Mouse (Mus musculus) 3134 (cell line): ENCODE data around the gene Pign.

Experiments used
- DNase-seq: peaks from one replicate; pipeline ENCODE4 v3.0.0-alpha.2; 2011; ENCODE audit warnings: low spot score; ENCODE audit not compliant: insufficient read length; ENCODE audit errors: extremely low read depth

Pign gene

DNA sequence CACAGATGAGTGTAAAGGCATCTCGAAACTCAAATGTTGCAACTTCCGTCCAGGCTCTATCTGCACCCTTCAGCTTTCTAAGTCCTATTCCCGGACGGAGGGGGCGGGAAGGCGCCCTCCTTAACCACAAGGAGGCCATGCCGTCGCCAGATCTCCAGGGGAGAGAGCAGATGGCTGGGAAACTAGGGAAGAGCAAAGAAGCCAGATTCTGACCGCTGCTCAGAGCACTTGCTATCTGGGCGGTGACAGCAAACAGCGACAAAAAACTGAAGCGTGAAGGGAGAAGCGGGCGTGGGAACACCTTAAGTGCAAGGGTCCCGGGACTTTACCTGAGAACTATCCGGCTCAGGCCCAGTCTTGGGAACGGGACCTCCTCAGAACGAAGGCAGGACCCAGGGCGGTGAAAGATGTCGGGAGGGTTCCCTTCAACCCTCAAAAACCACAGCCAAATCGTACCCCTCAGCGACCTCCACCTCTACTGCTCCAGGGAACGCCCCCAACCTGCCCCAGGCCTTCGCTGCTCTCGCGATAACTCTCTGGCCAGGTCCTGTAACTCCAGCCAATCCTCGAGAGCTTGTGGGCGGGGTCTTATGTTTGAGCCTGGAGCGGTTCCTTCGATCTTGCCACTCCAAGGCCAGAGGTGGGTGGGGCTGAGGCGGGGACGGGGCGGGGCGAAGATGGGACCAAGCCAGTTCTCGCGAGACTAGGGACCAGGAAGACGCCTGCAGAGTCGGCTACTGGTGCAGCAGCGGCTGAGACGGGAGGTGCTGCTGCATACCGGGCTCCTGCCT lies at the start of gene Pign, which contains the start of gene Relch:
TSS of gene Pign (minus strand) at position 507 of the 791 bp plus-strand sequence.
TSS of gene Relch (plus strand) at position 691 of the 791 bp plus-strand sequence.
- DNase-seq: peak; percentile 100

DNA sequence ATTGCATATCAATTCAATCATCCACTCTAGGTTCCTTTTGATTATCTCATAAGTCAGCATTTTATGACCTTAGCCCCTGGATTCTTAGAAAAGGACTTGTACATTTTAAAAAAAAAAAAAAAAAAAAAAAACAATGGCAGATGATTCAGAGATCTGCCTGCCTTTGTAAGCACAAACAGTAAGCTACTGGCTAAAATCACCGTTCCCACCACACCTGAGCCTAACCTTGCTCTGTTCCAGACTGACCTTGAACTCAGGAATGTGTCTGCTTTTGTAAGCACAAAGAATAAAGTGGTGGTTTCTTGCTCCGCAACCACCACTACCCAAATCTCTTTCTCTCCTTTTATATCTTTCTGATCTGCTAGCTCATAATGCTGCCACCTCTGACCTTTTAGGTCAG lies 49.3 kb upstream of the Pign start:
- DNase-seq: no peak

DNA sequence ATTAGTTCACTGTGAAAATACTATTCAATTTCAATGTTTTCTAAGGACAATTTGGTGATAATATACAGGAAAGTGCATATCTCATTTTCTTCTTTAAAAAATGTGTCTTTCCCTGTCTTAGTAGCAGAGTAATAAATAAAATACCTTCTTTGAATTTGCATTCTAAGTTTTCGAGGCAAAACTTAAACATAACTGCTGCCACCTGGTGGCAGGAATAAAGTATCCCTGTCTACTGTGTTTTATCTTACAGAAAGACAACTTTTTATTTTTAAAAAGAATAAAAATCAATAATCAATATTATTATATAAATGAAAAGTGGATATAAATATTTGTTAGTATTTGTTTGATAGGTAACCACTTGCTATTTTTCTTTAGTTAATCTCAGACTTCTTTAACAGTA lies 47.8 kb upstream of the Pign start:
- no peak for DNase-seq

DNA sequence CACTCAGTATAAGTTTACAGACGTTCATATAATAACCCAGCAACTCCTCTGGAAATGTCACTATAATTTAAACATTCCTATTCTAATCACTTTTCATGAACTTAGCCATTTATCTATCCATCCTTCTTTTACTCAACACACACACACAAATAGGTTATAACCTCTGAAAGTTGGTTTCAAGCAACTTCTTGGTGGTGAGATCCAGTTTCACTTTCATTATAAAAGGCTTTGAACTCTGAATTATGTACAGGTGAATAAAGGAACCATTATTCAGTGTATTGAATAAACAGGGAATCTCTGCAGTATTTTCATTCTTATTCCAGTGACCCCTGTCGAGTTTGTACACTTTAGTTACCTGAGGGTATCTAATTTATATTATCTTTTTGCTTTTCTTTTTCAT lies 45.9 kb upstream of the Pign start:
- no peak for DNase-seq

DNA sequence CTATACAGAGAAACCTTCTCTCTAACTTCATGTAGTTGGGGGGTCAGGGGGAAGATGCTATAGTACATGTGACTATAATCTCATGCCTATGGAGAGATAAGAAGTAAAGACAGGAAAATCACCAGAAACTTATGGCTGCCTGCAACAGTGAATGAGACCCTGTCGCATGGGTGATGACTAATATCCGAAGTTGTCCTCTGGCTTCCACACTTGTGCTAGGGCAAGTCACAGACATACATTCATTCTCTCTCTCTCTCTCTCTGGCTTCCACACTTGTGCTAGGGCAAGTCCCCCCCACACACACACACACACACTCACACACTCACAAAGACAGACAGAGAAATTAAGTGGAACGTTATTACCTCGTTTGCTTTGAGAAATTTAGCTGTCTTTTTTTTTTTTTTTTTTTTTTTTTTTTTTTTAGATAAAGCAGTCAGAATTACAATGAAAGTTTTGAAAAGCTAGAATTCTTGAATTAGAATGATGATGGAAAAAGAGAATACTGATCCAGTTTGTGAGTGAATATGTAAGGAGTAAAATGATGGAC lies 37.6 kb upstream of the Pign start:
- no peak for DNase-seq

DNA sequence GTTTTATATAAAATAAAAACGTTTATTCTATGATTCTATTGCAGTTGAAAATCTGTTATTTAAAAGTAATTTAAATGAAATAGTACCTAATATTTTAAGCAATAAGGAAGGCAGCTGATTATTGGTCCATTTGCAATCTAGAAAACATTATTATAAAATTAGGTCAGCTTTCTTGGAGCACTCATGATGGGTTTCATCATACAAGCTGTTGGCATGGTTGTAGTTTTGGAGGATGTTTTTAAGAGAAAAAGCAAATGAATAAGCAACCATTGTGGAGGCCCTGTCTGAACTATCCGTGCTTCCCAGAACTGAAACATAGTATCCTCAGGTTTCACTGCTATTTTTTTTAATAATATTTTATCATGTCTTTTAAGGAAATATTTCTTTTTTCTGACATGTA lies 32.1 kb upstream of the Pign start:
- no peak for DNase-seq

DNA sequence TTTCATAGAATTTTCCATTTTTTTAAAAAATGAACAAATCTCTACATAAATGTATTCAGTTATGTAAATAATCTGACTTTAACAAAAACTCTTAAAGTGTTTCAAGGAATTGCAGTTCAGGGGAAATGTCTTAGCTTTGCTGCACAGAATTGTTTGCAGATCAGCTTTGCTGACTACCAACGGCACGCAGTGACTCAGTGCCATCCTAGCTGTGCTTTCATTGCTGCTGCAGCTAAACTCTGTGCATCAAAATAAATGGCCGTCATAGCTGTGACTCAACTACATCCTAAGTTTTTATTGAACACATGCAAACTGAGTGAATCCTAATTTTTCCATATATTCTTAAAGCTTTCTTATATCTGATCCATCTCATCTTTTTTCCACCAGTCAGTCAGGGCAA lies 22.0 kb upstream of the Pign start:
- no peak for DNase-seq

DNA sequence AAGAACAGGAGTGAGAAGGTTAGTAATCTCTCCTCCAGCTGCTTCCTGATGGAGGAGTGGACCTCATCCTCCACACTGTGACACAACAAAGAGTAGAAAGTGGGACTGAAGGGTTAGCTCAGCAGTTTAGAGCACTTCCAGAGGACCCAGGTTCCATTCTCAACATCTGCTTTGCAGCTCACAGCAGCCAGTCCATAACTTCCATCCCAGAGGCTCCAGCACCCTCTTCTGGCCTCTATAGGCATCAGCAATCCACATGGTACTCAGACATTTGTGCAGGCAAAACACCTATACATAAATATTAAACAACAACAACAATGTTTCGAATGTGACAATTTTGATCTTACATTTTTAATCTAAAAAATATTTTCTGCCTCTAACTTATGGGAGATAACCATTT lies 17.1 kb upstream of the Pign start:
- no peak for DNase-seq

DNA sequence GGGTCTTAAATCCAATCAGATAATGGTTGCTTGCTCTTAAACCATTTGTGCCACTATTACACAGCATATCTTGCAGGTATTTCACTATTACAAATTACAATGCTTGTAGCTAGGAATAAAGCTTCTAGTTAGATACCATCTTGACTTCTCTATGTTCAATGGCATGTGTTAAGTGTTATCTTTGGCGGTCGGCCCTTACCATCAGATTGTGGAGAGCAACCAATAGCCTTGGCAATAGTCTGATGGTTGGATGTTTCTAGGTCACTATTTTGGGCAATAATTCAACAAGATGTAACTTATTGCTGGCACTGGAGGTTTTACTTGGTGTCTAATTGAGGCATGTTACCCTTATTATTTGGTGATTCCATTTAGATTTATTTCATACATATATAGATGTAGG lies 11.3 kb upstream of the Pign start:
- no peak for DNase-seq

DNA sequence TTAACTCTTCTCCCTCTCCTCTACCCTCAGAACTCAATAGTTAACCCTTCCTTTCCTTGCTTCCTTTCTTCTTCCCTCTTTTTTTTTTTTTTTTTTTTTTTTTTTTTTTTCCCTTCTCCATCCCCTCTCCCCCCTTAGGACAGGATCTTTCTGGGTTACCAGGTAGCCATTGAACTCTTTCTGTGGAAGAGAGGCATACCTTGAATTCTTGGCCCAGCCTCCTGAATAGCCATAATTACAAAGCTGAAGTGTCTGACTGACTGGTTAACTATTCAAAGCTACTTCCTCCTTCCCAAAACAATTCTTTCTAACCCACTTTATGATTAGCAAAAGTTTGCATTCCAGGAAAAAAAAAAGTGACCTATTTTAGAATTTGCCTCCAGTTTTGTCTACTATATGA lies 6.2 kb upstream of the Pign start:
- DNase-seq: no peak

DNA sequence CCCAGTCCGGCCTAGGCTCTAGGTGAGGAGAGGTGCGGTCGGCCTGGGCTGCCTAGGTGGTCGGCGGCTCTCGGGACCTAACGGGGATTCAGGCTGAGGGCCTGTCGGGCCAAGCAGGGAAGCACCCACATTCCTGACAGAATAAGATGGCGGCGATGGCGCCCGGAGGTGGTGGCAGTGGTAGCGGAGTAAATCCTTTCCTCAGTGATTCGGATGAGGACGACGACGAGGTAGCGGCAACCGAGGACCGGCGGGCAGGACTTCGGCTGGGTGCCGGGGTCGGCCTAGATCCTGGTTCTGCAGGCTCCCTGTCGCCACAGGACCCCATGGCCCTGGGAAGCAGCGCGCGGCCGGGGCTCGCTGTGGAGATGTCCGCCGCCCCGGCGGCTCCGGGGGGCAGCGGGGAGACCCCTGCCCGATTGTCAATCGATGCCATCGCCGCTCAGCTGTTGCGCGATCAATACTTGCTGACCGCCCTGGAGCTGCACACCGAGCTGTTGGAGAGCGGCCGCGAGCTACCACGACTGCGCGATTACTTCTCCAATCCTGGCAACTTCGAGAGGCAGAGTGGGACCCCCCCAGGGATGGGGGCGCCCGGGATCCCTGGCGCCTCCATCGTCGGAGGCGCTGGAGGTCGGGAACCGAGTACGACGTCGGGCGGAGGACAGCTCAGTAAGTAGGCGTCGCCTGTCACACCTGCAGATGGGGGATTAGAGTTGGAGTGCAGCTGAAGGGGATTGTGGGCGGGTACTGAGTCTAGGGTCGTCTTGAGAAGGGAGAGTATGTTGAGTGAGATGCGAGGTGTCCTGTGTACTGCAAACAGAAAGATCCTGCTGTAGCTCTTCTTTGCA lies 710 bp upstream of the Pign start:
- peak; percentile 38 for DNase-seq

DNA sequence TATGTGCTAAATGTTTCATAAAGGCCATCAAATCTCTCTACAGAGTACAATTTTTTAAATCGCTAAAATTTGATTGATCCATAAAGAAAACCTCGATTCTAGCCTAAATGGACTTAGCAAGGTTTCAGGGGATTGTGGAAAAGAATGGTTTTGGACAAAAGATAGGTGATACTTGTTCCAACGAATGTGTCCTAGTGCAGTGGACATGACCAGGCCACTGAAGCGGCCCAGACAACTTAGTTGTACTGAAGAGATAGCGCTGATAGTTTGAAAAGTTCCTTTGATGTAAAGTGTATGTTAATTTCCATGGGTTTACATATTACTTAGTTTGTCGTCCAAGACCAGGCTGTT lies 682 bp downstream of the Pign start:
- peak; percentile 10 for DNase-seq

DNA sequence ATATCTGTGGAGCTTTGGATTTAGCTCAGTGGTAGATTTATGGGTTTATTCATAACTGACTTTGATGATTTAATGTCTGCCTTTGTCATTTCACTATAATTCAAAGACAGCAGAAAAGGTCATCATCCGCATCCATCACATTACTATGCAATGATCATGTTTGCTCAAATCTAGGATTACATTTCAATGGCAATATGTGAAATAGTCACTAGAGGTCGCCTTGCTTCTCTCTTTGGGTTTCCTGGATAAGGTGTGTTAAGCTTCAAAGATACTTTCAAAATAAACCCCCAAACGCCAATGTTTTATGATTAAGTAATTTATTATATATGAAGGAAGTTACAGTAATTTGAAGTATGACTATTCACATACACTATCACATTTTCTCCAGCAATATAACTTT lies 3.5 kb downstream of the Pign start:
- peak; percentile 23 for DNase-seq

DNA sequence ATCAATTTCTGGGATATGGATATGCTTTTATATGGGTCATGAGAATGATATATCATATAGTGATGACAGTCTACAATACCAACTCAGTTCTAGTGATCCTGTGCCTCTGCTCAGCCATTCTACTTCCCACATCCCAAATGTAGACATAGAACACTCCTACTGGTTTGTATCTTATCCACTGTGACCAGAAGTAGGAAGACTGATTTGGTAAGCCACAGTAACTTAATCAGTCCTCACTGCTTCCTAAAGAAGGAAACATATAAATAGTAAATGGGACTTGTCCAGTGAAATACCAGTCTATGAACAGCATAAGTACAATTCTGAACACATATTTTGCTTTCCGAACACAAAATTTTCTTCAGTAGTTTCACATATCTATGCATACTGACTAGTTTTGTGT lies 9.5 kb downstream of the Pign start:
- DNase-seq: no peak

DNA sequence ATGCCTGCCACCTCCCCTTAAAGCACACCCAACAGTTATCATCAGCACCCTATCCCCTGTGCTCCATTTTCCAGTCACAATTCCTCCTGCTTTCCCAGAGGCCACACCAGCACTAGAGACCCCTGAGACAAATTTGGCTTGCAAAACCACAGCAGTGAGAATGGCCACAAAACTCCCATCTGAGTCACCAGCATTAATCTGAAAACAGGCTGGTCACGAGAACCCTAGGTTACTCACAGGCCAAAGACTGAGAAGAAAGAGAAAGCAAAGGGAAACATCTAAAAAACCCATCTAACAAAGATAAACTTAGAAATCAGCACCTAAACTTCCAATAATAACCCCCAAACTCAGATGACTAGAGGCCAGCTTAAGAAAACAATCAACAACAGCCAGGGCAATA lies 12.8 kb downstream of the Pign start:
- no peak for DNase-seq

DNA sequence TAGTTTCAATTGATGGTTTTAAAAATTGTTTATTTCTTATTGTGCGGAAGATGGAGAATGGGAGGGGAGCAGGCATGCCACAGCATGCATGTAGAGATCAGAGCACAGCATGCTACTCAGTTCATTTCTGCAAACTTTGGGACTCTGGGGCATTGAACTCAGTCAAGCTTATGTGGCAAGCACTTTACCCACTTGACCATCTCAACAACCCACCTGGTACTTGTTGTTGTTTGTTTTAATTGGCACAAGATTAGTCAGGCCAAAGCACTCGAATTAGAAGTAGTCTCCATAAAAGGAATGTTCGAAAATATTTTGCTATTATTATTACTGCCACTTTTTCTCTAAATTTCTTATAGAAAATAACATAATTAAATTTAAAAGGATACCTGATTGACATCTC lies 19.4 kb downstream of the Pign start:
- no peak for DNase-seq

DNA sequence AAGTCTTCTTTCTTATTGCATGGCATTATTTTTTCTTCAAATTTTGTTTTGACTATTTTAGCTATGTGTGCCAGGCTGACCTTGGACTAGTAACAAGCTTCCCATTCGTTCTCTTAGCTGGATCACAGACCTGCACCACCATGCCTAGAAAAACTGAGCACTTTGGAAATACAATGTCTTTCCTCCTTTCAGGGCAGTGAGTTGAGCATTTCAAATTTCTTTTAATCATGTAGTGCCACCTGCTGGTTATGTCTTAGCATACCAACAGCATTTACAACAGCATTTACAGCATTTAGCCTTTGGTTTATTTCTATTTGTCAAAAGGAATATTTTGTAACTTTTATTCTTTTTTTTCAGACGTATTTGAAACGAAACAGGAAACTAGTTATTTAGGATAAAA lies 33.0 kb downstream of the Pign start:
- DNase-seq: no peak

DNA sequence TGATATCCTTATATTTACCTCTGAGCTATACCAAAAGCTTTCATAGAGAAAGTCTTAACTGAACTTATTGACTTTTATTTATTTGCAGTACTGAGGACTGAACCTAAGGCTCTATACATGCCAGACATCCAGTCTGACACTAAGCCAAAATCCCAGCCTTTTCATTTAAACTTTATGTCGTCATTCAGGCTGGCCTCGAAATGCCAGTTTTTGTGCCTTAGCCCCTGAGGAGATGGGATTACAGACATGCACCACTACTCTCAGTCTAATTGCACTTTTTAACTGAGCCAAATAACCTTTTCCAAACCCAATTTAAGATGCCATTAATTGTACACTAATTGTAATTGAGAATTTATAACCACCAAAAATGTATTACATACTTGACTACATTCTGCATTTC lies 73.8 kb downstream of the Pign start:
- no peak for DNase-seq

DNA sequence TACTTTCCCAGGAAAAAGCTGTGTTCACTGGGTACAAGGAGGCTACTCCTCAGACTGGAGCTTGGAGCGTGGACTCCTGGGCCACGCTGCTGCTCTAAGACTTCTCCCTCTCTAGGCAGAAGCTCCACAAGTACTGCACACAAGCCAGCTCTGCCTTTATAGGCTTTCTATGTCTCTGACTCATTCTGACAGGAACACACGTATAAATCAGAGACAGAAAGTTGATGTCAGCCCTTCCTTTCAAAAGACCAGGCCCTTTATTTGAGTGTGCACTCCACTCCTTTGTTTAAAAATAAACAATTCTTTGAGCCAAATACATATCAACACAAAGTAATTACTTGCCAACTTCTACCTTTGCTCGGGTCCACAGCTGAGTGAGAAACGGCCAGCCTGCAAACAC lies 74.8 kb downstream of the Pign start:
- no peak for DNase-seq

DNA sequence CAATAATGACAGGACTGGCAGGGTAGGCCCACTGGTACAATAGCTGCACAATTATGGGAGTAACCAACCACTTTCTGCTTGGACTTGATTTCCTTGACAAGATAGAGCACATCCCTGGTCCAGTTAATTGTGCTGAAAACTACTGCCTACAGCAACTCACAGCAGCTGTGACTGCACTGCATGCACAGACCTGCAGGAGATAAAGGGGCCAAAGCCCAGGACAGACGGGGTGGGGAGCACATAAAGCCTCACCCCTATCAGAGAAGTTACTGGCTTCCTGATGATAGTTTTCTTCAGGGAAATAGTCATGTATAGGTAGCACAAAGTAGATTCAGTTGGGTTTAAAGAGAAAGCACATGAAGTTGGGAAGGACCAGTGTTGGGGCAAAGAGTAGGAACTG lies 80.7 kb downstream of the Pign start:
- DNase-seq: no peak

DNA sequence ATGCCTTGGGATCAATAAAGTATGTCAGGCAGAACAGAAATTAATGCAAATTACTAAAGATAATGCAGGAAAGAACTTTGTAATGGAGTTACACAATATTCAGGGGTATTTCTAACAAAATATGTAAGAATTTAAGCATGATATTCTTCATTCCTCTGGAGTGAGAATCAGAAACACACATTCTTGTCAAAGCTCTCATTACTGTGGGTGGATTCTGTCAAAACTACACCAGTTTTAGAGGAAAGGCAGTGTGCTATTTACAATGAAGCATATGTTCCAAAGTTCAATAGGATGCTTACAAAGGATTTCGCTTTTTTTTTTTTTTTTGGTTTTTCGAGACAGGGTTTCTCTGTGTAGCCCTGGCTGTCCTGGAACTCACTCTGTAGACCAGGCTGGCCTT lies 82.6 kb downstream of the Pign start:
- DNase-seq: no peak

DNA sequence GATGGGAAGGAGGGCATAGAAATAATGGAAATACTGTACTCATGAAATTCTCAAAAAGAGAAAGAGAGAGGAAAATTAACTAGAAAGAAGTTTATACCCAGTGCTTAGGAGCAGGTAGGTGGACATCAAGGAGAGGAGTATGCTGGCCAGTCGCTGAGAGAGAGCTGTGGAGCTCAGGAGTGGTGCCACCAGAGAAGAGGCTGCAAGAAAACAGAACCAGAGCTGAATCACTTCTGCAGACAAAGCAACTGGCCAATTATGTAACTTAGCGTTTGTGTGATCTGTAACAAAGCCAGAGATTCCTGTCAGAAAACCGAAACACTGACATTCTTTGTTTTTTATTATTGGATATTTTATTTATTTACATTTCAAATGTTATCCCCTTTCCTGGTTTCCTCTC lies 97.4 kb downstream of the Pign start:
- no peak for DNase-seq
